Mouse (Mus musculus): ENCODE data around the gene Ccdc106. TPM values are rescaled to one million over a fixed set of nuclear protein-coding genes. Genes with fewer than 3 reads are reported as not detected.
"Not testable (repeated sequence)": the region's sequence is repeated elsewhere in the genome, so short reads cannot be mapped to it uniquely, and the experiment has no call there.

Gene Ccdc106
- total RNA-seq, 2 experiments from 2014 or later: 0.26 to 0.32 TPM

DNA sequence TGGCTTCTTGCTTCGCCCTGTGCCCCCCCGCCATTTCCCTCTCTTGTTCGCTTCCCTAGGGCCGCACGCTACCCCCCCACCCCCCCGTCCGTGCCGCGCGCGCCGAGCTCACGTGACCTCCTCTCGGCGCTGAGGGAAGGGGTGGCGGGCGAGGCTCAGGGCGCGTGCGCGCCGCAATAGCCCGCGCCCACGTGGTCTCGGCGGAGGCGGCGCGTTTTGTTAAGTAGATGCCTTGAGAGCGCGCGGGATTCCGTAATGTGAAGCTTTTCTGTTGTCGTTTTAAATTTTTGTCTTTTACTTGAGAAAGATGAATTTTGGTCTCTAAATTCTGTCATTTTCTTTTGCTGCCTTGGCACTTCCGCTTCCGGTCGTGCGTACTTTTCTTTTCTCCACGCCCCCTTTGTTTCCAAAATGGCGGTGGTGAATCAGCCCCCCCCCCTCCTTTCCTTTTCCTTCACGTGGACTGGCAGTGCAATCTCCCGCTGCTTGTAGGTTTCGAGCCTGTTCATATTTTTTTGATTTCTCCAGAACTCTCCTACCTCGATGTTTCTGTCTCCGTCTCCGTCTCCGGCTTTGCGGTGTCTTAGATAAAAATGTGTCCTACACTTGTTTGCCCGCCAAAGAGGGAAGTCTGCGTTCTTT is 42.1 kb downstream of the Ccdc106 start:
- intact Hi-C loops (cut with DNase I): loop anchor here (1.0 to 5.0 kb wide), 2 partner anchors 18 to 250 kb away; partner anchors contain the start of genes Epn1 and Ube2s
- DNase-seq: peak; percentile 74 to 83

DNA sequence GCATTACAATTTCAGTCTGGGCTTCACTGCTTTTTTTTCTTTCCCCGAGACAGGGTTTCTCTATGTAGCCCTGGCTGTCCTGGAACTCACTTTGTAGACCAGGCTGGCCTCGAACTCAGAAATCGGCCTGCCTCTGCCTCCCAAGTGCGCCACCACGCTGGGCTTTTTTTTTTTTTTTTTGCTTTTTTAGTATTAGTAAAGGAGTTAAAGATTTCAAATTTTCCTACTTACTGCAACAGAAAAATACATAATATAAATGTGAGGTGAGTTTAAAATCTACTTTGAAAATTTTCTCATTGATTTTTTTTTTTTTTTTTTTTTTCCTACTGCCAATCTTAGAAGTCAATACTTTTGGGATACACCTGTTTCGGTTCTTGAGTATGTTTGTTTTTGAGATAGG is 44.5 kb downstream of the Ccdc106 start:
- no peak for DNase-seq
- intact Hi-C loops (cut with DNase I): loop anchor here (5.0 kb wide), 1 partner anchor 253 kb away; the partner anchor contains the start of gene Ube2s

DNA sequence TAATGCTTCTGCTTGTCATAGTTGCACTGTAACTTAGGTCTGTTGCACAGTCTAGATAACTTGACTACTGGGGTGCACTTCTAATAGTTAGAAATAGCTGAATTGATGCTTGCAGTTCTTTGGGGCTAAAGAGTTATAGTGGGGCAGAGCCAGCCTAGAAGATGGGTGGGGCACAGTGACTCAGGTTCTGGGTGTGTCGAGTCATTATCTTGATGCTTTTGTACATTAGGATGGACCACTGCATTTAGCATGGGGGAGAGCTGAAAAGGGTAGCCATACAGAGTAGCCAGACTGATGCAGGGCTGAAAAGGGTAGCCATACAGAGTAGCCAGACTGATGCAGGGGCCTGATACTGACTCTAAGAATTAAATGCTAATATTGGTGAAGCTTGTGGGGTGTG is 53.2 kb downstream of the Ccdc106 start:
- intact Hi-C loops (cut with DNase I): no loop called here
- no peak for DNase-seq

DNA sequence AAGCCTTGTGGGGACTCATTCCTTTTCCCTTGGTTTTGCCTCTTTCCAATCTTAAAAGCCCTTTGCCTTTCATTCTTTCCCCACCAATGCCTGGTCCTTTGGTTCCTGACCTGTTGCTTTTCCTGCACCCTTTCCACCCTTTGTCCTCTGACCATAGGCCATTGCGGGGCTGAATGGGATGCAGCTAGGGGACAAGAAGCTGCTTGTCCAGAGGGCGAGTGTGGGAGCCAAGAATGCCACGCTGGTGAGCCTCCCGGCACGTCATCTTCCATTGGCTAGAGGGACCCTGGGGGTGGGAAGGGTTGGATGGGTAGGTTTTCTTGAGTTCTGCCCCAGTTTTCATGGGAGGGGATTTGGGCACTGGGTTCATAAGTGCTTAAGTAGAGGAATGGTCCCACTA is 54.6 kb downstream of the Ccdc106 start:
- no peak for DNase-seq
- intact Hi-C loops (cut with DNase I): loop anchor here (1.0 kb wide), 1 partner anchor 9 kb away; no protein-coding TSS in a partner anchor

DNA sequence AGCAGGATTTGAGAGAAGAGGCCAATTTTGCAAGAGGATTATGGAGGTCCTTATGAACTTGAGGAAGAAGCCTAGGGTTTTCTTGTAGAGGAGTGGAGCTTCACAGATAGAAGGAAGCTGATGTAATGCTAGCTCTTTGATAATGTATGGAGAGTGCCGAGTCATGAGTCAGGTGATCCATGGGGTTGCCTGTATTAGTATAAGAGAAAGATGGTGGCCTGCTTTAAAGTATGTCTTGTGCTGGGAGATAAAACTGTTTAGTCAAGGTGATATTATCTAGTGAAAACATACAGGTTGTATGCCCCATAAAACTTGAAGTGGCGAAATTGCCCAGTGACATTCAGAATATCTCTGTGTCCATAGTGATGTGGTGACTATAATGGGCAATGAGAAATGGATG is 56.6 kb downstream of the Ccdc106 start:
- no peak for DNase-seq
- intact Hi-C loops (cut with DNase I): no loop called here

DNA sequence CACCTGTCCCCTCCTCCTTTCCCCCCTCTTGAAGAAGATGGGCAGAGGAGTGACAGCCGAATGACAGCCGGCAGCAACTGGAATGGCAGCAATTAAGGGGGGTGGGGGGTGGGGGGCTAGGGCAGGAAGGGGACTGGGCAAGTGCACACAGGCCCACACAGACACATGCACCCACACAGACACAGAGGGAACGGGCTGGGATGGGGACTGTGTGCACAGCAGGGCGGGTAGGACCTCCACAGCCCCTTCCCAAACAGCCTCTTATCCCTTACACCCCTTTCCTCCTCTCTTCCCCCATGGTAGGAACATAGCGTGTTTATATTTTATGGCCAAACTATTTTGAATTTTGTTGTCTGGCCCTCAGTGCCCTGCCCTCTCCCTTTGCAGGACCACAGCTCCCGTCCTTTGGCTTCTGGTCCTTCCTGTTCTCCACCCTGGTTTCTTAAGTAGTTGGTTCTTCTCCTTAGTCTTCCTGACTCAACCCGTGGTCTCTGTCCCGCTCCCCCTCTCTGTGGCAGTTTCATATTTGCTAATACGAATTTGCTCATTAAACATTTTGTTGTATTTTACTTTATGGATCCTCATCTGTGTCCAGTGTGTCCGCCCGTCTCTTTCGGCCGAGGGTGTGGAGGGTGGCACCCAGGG is 59.1 kb downstream of the Ccdc106 start:
- intact Hi-C loops (cut with DNase I): loop anchor here (1.0 to 5.0 kb wide), 3 partner anchors 16 to 1093 kb away; partner anchors contain the start of genes Rasl2-9 and Zfp444
- not testable (repeated sequence) for DNase-seq

DNA sequence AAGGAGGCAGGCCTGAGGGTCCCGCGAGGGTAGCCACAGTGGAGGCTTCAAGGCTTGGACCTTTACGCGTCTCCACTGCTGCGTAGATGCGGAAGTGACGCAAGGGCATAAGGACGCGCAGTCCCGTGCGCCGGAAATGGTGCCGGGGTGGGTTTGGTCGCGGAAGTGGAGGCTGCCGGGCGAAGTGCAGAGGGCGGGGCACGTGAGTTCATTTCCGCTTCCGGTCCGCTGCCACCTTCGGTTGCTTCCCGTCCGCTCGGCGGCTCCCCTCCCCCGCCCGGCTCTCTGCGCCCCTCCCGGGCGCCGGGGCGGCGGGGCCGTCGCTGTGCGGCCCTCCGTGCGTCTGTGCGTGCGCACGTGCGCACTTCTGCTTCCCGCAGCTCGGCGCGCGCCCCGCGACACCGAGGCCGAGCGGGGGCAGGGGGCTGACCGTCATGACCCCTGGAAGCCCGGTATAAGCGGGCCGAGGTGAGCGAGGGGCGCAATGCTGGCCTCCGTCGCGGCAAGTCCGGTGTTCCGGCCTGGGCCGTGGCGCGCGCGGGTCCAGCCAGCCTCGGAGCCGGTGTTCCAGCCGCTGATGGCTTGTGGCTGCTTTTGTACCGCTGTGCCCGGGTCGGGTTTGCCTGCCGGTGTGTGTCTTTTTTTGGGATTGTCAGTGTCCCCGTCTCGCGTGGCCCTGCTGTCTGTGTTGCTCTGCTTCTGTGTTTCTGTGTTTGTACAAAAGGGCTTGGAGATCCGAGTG is 59.8 kb downstream of the Ccdc106 start, which contains the start of gene Epn1:
TSS of gene Epn1 (plus strand) at position 226 of the 742 bp plus-strand sequence.
- DNase-seq: peak; percentile 97 to 98
- intact Hi-C loops (cut with DNase I): loop anchor here (1.0 to 5.0 kb wide), 3 partner anchors 17 to 1092 kb away; partner anchors contain the start of genes Rasl2-9 and Zfp444

DNA sequence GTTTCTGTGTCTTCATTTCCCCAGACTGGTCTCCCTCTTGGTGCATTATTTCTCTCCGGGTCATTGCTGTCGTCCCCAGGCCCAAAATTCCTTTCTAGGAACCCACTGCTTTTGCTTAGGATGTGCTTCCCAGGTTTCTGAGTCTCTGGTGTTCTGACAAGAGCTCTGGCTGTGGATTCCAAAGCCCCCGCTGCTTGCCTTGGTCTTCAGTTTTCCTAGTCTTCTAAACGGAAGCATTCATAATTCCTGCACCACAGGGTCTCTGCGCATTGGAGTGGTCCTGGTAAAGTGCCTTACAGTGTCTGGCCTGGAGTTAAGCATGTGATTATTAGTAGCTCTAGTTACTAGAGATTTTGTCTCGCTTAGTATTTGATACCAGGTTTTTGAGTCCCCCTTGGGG is 60.5 kb downstream of the Ccdc106 start:
- intact Hi-C loops (cut with DNase I): loop anchor here (1.0 to 5.0 kb wide), 3 partner anchors 18 to 1091 kb away; partner anchors contain the start of genes Rasl2-9 and Zfp444

DNA sequence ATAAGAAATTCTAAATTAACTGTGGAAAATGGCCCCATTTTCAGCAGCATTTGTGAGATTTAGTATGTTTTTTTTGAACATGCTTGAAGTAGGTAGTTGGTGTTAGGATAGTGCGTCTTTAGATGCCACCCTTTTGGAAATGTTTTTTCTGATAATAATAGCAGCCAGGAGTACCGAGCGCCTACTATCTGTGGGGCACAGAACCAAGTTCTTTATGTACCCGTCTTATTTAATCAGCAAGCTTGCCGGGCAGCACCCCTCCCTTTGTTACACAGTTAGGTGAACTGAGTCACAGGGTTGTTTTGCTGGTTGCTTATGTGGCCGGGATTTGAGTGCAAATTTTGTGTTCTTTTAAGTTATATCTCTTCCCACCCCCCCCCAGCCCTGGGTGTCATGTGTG is 60.9 kb downstream of the Ccdc106 start:
- intact Hi-C loops (cut with DNase I): loop anchor here (2.0 to 5.0 kb wide), 2 partner anchors 44 to 1091 kb away; partner anchors contain the start of genes Rasl2-9 and Zfp444
- DNase-seq: no peak

More for the DNA sequence above, 60.5 kb downstream of the Ccdc106 start:
- no peak for DNase-seq

DNA sequence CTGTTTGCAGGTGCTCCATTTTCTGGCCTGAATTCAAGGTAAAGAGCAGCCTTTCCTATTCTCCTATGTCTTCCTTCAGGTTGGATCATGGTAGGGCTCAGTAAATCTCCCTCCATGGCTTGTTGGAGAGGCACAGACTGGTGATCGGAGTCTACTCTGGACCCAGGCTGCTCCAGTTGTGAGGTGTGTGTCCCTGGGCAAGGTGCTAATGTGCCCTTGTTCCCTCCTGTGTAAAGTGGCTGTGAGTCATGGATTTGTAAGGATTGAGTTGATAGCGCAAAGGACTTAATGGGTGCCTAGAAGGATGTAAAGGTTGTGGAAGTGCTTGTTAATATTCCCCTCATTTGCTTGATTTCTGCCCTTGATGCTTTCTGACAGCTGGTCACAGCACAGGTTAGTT is 61.6 kb downstream of the Ccdc106 start:
- no peak for DNase-seq
- intact Hi-C loops (cut with DNase I): loop anchor here (2.0 to 5.0 kb wide), 2 partner anchors 43 to 1090 kb away; partner anchors contain the start of genes Rasl2-9 and Zfp444

DNA sequence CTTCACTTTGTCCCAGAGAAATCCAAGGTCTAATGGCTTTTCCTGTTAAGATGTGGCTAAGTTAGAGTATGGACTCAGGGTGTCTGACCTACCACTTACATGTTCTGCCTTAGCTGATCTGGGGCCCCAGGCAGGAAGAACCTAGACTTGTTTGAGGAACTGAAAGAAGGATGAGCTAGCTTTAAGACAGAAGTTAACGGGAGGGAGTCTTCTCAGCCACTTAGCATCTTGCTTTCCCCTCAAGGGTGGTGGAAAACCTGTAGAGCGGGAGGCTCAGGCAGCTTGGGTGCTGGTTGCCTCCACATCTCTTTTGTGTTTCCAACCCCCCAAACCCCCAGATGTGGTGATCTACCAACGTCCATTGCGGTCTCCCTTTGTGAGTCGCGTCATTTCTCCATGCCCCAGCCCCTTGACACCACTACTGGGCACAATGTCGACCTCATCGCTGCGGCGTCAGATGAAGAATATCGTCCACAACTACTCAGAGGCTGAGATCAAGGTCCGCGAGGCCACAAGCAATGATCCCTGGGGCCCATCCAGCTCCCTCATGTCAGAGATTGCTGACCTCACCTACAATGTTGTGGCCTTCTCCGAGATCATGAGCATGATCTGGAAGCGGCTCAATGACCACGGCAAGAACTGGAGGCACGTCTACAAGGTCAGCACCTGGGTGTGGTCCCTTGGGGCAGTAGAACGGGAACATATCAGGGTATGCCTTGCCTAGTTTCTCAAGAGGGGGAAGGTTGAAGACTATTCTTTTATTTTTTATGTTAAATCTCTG is 63.2 kb downstream of the Ccdc106 start:
- no peak for DNase-seq

DNA sequence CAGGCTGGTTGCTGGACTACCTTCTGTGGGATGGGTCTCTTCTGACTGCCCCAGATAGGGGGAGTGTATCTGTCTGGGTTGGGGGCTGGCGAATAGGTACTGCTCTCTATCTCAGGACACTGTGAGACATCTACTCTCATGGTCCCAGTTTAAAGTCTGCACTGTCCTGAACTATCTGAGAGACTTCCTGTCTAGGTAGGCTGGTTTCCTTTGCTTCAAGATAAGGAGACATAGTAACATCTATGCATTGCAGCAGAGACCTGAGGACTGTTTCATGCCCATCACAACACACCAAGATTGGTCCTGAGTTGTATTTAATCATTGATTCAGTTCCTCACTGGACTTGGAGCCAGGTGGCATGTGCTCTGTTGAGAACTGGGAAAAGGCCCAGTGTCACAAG is 65.2 kb downstream of the Ccdc106 start:
- intact Hi-C loops (cut with DNase I): no loop called here
- no peak for DNase-seq

More for the DNA sequence above, 63.2 kb downstream of the Ccdc106 start:
- intact Hi-C loops (cut with DNase I): loop anchor here (5.0 kb wide), 1 partner anchor 1089 kb away; the partner anchor contains the start of gene Zfp444

DNA sequence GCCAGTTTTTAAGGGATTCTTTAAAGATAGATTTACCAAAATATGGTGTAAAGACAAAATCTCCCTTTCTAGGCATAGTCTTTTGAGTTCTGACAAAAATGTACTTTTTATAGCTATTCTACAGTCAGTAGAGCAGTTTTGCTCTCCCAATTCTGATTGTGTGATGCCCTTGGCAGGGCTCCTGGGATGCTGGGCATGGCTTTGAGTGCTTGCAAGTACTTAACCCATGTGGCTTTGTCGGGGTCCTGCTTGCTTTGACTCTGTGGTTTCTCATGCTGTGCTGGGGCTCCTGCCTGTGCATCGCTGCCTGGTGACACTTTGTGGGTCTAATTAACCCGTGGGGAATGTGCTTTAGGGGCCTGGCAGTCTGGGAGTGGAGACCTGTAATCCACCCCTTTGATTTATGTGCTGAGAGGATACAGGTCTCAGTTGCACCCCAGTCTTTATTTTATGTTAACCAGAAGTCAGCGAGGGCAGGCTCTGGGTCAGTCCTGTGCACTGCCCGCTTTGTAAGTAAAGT is 66.6 kb downstream of the Ccdc106 start:
- intact Hi-C loops (cut with DNase I): no loop called here
- peak in 1 of 2 experiments; percentile 38 for DNase-seq

DNA sequence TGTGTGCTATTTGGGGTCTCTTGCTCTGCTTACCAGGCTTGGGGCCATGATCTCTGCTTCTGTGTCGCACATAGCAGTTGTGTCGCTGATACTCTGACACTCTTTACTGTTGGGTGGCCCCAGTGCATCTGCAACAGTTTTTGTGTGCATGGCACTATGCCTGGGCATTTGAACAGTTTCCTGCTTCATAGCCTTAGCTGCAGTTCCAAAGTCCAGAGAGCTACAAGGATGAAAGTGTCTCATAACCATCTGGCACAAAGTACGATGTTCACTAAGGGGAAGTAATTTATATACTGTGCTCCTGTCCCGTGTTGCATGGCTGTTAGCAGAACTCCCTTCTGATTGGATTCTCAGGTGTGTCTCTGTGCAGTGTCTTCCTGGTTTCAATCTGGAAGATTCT is 67.5 kb downstream of the Ccdc106 start:
- intact Hi-C loops (cut with DNase I): no loop called here
- DNase-seq: no peak

DNA sequence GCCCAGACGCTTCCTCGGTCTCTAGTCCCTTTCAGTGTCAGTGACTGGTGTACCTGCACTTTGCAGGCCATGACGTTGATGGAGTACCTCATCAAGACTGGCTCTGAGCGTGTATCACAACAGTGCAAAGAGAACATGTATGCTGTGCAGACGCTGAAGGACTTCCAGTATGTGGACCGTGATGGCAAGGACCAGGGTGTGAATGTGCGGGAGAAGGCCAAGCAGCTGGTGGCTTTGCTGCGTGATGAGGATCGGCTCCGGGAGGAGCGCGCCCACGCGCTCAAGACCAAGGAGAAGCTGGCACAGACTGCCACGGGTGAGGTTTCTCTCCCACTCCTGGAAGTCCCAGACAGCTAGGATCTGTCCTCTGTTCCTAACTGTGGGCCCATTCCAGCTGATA is 69.5 kb downstream of the Ccdc106 start:
- no peak for DNase-seq
- intact Hi-C loops (cut with DNase I): no loop called here

DNA sequence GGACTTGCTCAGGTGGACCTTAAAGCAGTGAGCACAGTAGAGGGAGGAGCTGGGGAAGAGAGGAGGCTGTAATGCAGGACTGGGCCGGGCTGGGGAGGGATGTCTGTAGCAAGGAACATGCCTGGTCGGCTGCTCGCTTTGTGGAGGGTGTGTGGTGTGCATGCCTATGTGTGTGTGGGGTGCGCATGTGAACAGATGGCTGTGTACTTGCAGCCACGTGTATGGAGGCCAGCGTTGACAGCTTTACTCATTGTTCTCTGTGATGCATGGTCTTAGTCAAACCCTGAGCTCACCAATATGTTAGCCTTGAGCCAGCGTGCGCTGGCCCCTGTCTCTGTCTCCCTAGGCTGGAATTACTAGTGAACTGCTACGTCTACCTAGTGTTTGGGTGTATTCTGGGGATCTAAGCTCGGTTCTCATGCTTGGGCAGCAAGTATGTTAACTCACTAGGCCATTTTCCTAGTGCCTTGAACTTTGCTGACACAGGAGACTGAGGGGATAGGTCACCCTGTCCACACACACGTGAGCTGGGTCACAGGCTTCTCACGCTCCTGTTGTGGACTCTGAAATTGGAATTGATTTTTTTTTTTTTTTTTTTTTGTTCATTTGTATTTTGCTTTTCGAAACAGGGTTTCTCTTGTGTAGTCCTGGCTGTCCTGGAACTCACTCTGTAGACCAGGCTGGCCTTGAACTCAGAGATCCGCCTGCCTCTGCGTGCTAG is 70.8 kb downstream of the Ccdc106 start:
- intact Hi-C loops (cut with DNase I): no loop called here
- no peak for DNase-seq

DNA sequence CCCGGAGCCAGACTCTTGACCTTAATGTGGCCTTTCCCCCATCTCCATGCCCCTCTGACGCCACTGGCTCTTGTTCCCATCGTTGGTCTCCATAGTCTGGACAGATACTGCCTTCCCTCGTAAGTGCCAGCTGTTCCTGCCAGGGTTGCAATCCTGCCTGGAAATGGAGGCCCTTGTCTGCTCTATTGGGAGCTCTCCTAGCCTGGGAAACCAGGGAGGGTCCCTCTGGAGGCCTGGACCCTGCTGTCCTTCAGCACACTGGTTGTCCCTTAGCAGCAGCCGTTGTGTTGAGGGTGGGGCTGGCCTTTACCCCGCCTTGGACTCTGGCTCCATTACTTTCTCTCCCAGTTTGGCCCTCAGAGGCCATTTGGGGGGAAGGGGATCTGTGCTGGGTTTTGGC is 72.0 kb downstream of the Ccdc106 start:
- intact Hi-C loops (cut with DNase I): no loop called here
- DNase-seq: no peak

DNA sequence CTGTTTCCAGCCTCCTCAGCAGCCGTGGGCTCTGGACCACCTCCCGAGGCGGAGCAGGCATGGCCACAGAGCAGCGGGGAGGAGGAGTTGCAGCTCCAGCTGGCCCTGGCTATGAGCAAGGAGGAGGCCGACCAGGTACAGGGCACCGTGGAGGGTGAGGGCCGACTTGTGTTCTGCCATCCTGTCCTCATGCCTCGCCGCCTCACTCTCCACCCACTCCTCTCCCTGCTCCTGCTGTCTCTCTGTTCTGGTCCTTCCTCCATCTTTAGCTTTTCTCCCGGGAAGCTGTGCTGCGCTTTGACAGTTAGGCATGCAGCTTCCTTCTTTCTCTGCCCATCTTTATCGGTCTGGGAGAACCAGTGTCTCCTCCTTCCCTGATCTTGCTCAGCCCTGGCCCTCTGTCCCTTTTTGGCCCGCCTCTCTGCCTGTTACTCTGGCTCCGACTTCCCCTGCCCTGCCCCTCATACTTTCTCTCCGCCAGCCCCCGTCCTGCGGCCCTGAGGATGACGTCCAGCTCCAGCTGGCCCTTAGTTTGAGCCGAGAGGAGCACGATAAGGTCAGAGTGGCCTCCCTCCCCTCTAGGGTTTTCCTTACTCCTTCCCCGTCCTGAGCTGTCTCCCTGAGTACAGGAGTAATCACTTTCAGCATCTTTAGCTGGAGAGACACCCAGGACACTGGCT is 72.6 kb downstream of the Ccdc106 start:
- peak; percentile 47 to 53 for DNase-seq
- intact Hi-C loops (cut with DNase I): no loop called here

DNA sequence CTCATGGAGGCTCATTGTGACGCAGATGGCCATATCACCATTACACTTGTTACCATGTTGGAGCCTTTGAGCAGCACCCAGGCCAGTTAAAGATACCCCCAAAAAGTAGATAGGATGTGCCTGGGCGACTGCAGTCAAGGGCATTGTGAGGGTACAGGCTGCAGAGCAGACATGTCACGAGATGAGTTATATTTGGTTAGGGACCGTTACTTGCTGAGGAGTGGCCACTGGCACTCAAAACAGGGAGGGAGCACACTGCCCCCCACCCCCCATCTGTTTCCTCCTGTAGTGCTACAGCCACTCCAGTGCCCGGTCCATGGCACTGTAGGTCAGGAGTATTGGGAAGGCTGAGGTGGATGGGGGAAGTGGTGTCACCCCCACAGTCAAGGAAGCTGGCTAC is 78.4 kb downstream of the Ccdc106 start:
- intact Hi-C loops (cut with DNase I): no loop called here
- DNase-seq: no peak

Measured in heart, postnatal 10 days (tissue).